Mouse (Mus musculus) intestine, embryonic 14.5 days (tissue): Measurements from ENCODE around the gene Ssna1. TPM values are rescaled to one million over a fixed set of nuclear protein-coding genes. Genes with fewer than 3 reads are reported as not detected.

Source experiments
- ATAC-seq: fragments of 200-750 bp; cut with Nextera tagmentation; replicated peaks from 2 replicates; pipeline ENCODE4 v1.8.0; 2017; ENCODE audit warnings: low read depth, moderate number of reproducible peaks, moderate TSS enrichment, moderate library complexity; ENCODE audit not compliant: low FRiP score, low TSS enrichment
- DNase-seq: peaks from one replicate; pipeline ENCODE4 v3.0.0-alpha.2; 2018; ENCODE audit warnings: low spot score
- H3K27ac ChIP-seq: fragments of 300-500 bp; sonication (generic); 2 replicates; pipeline ENCODE4 v1.5.1; 2014; ENCODE audit warnings: low read depth, mild to moderate bottlenecking, control low read depth
- H3K27me3 ChIP-seq: fragments of 300-500 bp; sonication (generic); replicated peaks from 2 replicates; pipeline ENCODE4 v1.6.1; 2014; ENCODE audit warnings: low read length, control low read depth; ENCODE audit not compliant: control insufficient read depth, insufficient read depth
- H3K36me3 ChIP-seq: fragments of 300-500 bp; sonication (generic); 2 replicates; pipeline ENCODE4 v1.6.1; 2014; ENCODE audit warnings: low read length, control low read depth; ENCODE audit not compliant: control insufficient read depth, insufficient read depth
- H3K4me1 ChIP-seq: fragments of 300-500 bp; sonication (generic); replicated peaks from 2 replicates; pipeline ENCODE4 v1.6.1; 2014; ENCODE audit warnings: low read length, control low read depth, mixed read lengths; ENCODE audit not compliant: control insufficient read depth, insufficient read depth
- H3K4me2 ChIP-seq: fragments of 300-500 bp; sonication (generic); 2 replicates; pipeline ENCODE4 v1.6.1; 2014; ENCODE audit warnings: low read length
- H3K4me3 ChIP-seq: fragments of 300-500 bp; sonication (generic); 2 replicates; pipeline ENCODE4 v1.5.1; 2014; ENCODE audit warnings: low read depth, low read length, control low read depth, mixed read lengths
- H3K9ac ChIP-seq: fragments of 300-500 bp; sonication (generic); 2 replicates; pipeline ENCODE4 v1.6.1; 2014; ENCODE audit warnings: mild to moderate bottlenecking, low read length
- H3K9me3 ChIP-seq: fragments of 300-500 bp; sonication (generic); 2 replicates; pipeline ENCODE4 v1.6.1; 2016; ENCODE audit warnings: low read length, control low read depth; ENCODE audit not compliant: control insufficient read depth
- WGBS: fragments of 180-500 bp; shearing (Covaris S2); extraction: QIAGEN DNeasy Blood & Tissue Kit; methylation state at CpG from one replicate; pipeline ENCODE4 v1.1.7; 2014; 5-methylcytosine and 5-hydroxymethylcytosine counted together
- polyA plus RNA-seq: library from polyadenylated mRNA; unstranded; fragments of >200 nt; fragmentation: Nextera tagmentation; extraction: Ambion mirVana; gene quantifications from 2 replicates; pipeline ENCODE4 v1.2.1, GENCODE M21; 2014

The Ssna1 gene
- polyA plus RNA-seq, 1 experiment from 2014 or later, result 229 TPM

DNA sequence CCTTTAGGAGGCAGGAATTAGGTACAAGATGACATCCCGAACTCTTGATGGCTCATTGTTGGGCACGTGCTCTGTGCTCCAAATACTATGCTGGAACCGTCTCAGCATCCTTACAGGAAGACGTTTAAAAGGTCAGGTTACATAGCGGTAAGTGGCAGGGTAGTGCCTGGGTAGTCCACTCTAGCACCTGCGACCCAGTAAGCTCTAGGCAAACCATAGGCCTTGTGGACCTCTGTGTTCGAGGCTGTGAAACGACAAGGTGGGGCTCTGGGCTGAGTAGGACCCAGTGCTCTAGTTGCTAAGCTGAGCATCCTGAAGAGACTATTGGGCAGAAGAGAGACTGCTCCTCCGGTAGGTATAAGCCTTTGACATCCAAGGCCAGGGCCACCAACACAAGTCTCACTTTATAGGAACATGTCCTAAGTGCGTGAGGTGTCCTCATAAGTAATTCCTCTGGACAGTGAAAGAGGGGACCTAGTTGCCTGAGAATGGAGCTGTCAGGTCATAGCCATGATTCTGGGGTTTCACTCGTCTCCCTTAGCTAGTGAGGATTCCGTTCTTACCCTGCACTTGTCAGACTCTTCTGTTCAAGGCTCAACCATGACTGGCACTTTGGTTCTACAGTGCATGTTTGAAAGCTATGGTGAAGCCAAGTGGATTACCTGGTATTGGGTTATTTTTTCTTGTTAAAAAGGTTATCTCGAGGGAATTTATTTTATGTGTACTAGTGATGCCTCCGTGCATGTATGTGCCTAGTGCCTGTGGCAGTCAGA, 33.5 kb upstream of the Ssna1 start:
- peak overlapping the region; percentile 80 for H3K4me2 ChIP-seq
- 53% methylated on average over 14 of the region's 14 CpGs for WGBS
- no peak for DNase-seq
- H3K9me3 ChIP-seq, result no peaks in the 10 kb centered on the region
- H3K36me3 ChIP-seq, result no peaks in the 10 kb centered on the region
- no peak for ATAC-seq
- H3K27me3 ChIP-seq, result peaks cover 64% of the 10 kb centered on the region
- H3K4me3 ChIP-seq, result peak overlapping the region; percentile 42; the same call in 1 of the 2 replicates
- H3K9ac ChIP-seq, result no peak overlapping the region
- peaks cover 3% of the 10 kb centered on the region; the same call in 1 of the 2 replicates for H3K4me1 ChIP-seq
- no peak overlapping the region for H3K27ac ChIP-seq

DNA sequence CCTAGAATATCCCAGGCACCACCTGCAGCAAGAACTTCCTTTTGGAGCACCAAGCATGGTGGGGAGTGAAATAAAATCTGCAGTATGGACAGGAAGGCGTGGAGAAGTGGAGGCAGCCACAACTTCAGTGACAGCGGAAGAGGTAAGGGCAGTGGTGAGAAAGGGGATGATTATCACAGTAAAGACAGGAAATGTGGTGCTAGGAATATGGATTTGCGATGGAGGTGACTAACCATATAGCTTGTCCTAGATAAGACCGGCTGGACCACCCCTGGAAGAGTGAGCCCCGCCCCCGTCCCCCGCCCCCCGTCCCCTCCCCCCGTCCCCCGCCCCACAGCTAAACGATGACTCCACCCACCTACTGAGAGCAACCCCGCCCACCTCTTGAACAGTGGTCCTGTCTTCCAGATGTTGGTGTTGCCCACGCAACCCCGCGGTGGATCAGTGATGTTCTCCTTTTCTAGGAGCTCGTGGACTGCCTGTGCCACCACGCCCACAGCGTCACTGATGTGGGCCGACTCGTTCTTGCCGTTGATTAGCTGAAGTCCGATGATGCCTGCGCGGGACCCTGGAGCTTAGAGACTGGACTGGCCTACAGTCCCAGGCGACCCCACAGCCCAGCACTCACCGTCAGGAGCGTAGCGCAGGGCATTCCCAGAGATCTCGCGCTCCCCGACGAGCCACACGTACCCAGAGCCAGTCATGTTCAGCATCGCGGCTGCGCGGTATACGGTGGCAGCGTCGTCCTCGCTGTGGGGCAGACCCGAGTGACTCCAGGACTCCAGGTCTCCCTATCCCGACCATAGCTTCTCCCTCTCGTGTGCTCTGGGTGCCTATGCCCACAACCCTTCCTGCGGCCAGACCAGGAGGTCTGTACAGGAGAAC, 32.7 kb upstream of the Ssna1 start:
- H3K4me2 ChIP-seq, result peak overlapping the region; percentile 80
- H3K27ac ChIP-seq, result no peak overlapping the region
- H3K36me3 ChIP-seq, result no peaks in the 10 kb centered on the region
- DNase-seq (peak; percentile 72), ATAC-seq (peak; percentile 66)
- H3K4me3 ChIP-seq, result peak overlapping the region; percentile 42
- H3K27me3 ChIP-seq, result peaks cover 56% of the 10 kb centered on the region
- no peaks in the 10 kb centered on the region for H3K9me3 ChIP-seq
- peaks cover 3% of the 10 kb centered on the region; the same call in 1 of the 2 replicates for H3K4me1 ChIP-seq
- 2% methylated on average over 45 of the region's 45 CpGs for WGBS
- peak overlapping the region; percentile 32; the same call in 1 of the 2 replicates for H3K9ac ChIP-seq

DNA sequence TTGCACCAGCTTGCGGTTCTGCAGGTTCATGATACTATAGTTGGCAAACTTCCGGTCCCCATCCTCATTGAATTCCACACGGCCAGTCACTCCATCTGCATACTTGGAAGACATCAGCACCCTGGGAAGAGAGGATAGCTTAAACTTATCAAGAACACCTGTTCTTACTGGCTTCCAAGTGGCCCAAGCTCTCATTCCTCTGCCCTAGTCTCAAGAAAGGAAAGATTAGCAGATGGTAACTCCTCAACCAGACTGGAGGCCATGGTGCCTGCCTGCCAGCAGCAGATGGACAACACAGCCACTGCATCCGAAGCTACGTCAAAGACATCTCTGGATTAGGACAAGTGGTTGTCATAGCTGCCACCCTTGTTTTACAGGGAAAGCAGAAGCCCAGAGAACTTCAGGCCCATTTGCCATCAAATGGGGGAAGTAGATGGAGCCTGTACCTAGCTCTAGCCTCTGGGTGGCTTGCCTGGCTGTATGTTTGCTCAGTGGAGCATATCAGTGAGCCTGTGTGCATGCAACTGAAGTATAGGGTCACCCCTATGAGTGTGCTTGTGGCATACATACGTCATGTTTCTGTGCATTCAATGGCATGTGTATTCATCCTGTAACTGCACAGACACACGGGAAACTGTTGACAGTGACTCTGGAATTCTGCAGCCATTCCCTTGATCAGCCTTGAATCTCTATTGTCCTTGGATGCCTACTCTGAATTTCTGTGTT, 31.9 kb upstream of the Ssna1 start:
- Histone ChIP-seq H3K4me2 (peak overlapping the region; percentile 80), H3K4me3 (0 out of 2 replicates have a peak overlapping the region, but pooled peaks have one; percentile 42), H3K27me3 (peaks cover 50% of the 10 kb centered on the region), H3K9ac (no peak overlapping the region), H3K4me1 (peaks cover 3% of the 10 kb centered on the region; the same call in 1 of the 2 replicates), H3K27ac (no peak overlapping the region), H3K36me3 (no peaks in the 10 kb centered on the region), H3K9me3 (no peaks in the 10 kb centered on the region)
- WGBS, result 70% methylated on average over 7 of the region's 7 CpGs
- no peak for DNase-seq
- no peak for ATAC-seq

DNA sequence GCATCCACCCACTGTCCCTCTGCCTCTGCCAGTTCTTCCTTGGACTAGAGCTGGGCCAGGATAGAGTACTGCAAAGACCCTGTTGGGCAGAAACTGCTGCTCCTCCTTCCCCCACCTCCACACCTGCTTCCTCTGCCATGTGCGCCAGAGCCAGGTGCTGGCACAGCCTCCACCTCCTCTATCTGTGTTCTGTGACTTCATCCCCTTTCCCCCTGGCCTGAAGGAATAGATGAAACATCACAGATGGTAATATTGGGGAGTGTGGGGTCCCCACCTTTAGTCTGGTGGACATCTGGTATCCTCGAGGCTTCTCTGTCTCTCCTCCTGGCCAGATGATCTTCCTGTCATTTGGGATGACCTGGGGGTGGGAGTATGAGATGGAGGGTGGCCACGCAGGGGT, 31.2 kb upstream of the Ssna1 start:
- no peaks in the 10 kb centered on the region for H3K9me3 ChIP-seq
- no peaks in the 10 kb centered on the region for H3K36me3 ChIP-seq
- no peak overlapping the region for H3K4me2 ChIP-seq
- no peak for ATAC-seq
- no peak for DNase-seq
- H3K9ac ChIP-seq, result no peak overlapping the region
- H3K27ac ChIP-seq, result no peak overlapping the region
- H3K27me3 ChIP-seq, result peaks cover 44% of the 10 kb centered on the region
- H3K4me1 ChIP-seq, result peaks cover 3% of the 10 kb centered on the region; the same call in 1 of the 2 replicates
- 73% methylated on average over 3 of the region's 3 CpGs for WGBS
- H3K4me3 ChIP-seq, result no peak overlapping the region

DNA sequence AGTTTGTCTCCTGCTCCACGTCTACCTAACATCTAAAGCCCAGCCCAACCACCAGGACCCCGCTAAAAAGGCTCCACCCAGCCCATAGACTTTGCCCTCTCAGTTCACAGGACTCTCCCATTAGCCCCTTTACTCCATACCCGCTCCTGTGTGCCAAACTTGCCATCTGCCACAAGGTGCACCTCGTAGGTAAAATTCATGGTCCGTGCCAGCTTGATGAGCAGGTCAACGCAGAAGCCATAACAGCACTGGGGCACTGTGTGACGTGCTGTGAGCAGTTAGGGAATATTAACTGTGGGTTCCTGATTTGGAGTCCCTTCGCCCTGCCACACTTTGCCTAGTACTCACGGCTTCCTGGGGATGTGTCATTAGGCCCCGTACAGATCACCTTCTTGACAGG, 25.8 kb upstream of the Ssna1 start:
- H3K27ac ChIP-seq, result no peak overlapping the region
- 82% methylated on average over 10 of the region's 10 CpGs for WGBS
- H3K27me3 ChIP-seq, result peaks cover 17% of the 10 kb centered on the region; the same call in 1 of the 2 replicates
- ATAC-seq (no peak), DNase-seq (no peak)
- H3K4me3 ChIP-seq, result no peak overlapping the region
- no peaks in the 10 kb centered on the region for H3K4me1 ChIP-seq
- H3K4me2 ChIP-seq, result no peak overlapping the region
- H3K36me3 ChIP-seq, result no peaks in the 10 kb centered on the region
- no peak overlapping the region for H3K9ac ChIP-seq
- no peaks in the 10 kb centered on the region for H3K9me3 ChIP-seq

DNA sequence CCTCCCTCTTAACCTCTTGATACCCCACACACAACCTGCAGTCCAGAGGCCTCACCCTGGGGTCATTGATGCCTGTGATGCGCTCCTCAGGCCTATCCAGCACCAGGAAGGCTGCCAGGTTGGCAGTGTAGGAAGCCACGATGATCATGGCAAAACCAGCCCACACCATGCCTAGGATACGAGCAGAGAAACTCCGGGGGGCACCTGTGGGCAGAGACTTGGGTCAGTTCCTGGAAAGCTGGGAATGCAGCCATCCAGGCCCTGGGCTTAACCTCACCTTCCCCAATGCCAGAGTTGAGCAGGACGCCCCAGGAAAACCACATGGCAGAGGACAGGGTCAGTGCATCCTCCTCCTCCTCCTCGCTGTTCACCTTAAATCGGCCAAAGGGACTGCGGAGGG, 24.9 kb upstream of the Ssna1 start:
- ATAC-seq (no peak), DNase-seq (no peak)
- peaks cover 7% of the 10 kb centered on the region; the same call in 1 of the 2 replicates for H3K4me1 ChIP-seq
- H3K36me3 ChIP-seq, result no peaks in the 10 kb centered on the region
- no peak overlapping the region for H3K4me2 ChIP-seq
- no peak overlapping the region for H3K4me3 ChIP-seq
- H3K27me3 ChIP-seq, result peaks cover 25% of the 10 kb centered on the region
- no peak overlapping the region for H3K27ac ChIP-seq
- no peak overlapping the region for H3K9ac ChIP-seq
- no peaks in the 10 kb centered on the region for H3K9me3 ChIP-seq
- 76% methylated on average over 7 of the region's 8 CpGs for WGBS

DNA sequence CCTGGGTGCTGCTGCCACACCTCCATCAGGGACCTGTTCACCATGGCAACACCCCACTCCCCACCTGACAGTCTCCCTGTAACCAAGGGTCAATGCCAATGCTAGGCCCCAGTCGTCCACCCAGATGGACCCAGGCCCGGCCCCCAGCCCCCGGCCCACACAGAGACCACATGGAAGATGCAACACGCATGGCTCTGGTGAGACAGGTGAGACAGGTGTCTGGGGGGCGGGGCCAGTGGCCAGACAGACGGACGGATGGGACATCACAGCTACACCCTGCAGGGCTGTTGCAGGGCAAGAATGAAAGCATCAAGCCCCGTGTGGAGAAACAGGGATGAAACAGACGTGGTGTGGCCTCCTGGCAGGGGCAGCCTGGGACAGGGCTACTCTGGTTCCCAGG, 21.5 kb upstream of the Ssna1 start:
- H3K27me3 ChIP-seq, result peaks cover 59% of the 10 kb centered on the region

DNA sequence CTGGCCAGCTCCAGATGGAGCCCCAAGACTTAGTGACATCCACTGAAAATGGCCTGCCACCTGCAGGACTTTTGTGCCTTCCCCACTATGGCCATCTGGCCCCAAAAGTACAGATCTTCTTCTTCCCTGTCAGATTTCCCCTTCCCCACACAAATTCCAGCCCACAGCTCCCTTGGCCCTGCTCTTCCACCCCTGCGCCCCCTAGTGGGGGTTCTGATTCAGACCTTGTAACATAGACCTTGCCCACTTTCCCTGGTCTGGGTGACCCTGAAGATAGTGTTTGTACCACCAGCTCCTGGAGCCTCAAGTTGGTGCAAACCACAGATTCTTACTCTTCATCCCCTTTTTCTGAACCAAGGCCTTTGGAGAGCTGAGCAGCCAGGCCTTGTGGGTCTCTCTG, 20.6 kb upstream of the Ssna1 start:
- Histone ChIP-seq H3K4me1 (peaks cover 9% of the 10 kb centered on the region; the same call in 1 of the 2 replicates), H3K27ac (no peak overlapping the region), H3K27me3 (peaks cover 67% of the 10 kb centered on the region), H3K4me3 (0 out of 2 replicates have a peak overlapping the region, but pooled peaks have one; percentile 23), H3K9me3 (no peaks in the 10 kb centered on the region), H3K4me2 (no peak overlapping the region), H3K36me3 (no peaks in the 10 kb centered on the region), H3K9ac (no peak overlapping the region)
- DNase-seq (peak; percentile 94), ATAC-seq (no peak)
- 0% methylated on average over 1 of the region's 1 CpGs for WGBS

More for the DNA sequence above, 21.5 kb upstream of the Ssna1 start:
- Histone ChIP-seq H3K27ac (no peak overlapping the region), H3K4me3 (no peak overlapping the region), H3K4me2 (no peak overlapping the region), H3K4me1 (peaks cover 9% of the 10 kb centered on the region; the same call in 1 of the 2 replicates), H3K9me3 (no peaks in the 10 kb centered on the region), H3K9ac (no peak overlapping the region), H3K36me3 (no peaks in the 10 kb centered on the region)
- WGBS, result 68% methylated on average over 9 of the region's 9 CpGs
- ATAC-seq, result no peak
- no peak for DNase-seq
